Mouse (Mus musculus) hindbrain, embryonic 10.5 days (tissue): Measurements from ENCODE around the gene Cdh22. TPM values are rescaled to one million over a fixed set of nuclear protein-coding genes. Genes with fewer than 3 reads are reported as not detected.

Experiments used
- DNase-seq: peaks from one replicate; pipeline ENCODE4 v3.0.0-alpha.2; 2017; ENCODE audit warnings: low spot score
- H3K27ac ChIP-seq: fragments of 300-500 bp; sonication (generic); 2 replicates; pipeline ENCODE4 v1.5.1; 2016; ENCODE audit warnings: mild to moderate bottlenecking, moderate library complexity
- H3K27me3 ChIP-seq: fragments of 300-500 bp; sonication (generic); 2 replicates; pipeline ENCODE4 v1.6.1; 2016; ENCODE audit warnings: mild to moderate bottlenecking; ENCODE audit not compliant: poor library complexity, insufficient read depth, severe bottlenecking
- H3K36me3 ChIP-seq: fragments of 300-500 bp; sonication (generic); 2 replicates; pipeline ENCODE4 v1.6.1; 2016; ENCODE audit warnings: mild to moderate bottlenecking, moderate library complexity
- H3K4me1 ChIP-seq: fragments of 300-500 bp; sonication (generic); replicated peaks from 2 replicates; pipeline ENCODE4 v1.6.1; 2016; ENCODE audit warnings: mild to moderate bottlenecking
- H3K4me3 ChIP-seq: fragments of 300-500 bp; sonication (generic); 2 replicates; pipeline ENCODE4 v1.5.1; 2016; ENCODE audit warnings: mild to moderate bottlenecking, moderate library complexity
- H3K9me3 ChIP-seq: fragments of 300-500 bp; sonication (generic); 2 replicates; pipeline ENCODE4 v1.6.1; 2016; ENCODE audit warnings: mild to moderate bottlenecking, moderate library complexity
- WGBS: fragments of 180-500 bp; shearing (Covaris S2); methylation state at CpG from one replicate; pipeline ENCODE4 v1.1.7; 2016; 5-methylcytosine and 5-hydroxymethylcytosine counted together
- polyA plus RNA-seq: library from polyadenylated mRNA; unstranded; fragments of >200 nt; fragmentation: Nextera tagmentation; extraction: Ambion mirVana; gene quantifications from 2 replicates; pipeline ENCODE4 v1.2.1, GENCODE M21; 2016

Cdh22 gene
- polyA plus RNA-seq, 1 experiment from 2014 or later = 8.7 TPM

GRCm38 (mm10) chr2:165191483-165191882 is 43.2 kb downstream of the Cdh22 start:
- H3K4me3 ChIP-seq = no peak overlapping the region
- H3K4me1 ChIP-seq = peaks cover 31% of the 10 kb centered on the region
- H3K9me3 ChIP-seq = no peaks in the 10 kb centered on the region
- peaks cover 76% of the 10 kb centered on the region for H3K27me3 ChIP-seq
- WGBS = 68% methylated on average over 7 of the region's 7 CpGs
- H3K27ac ChIP-seq = no peak overlapping the region
- no peaks in the 10 kb centered on the region for H3K36me3 ChIP-seq
- DNase-seq = no peak

GRCm38 (mm10) chr2:165189546-165189945 is 45.1 kb downstream of the Cdh22 start:
- WGBS = 61% methylated on average over 3 of the region's 3 CpGs
- peaks cover 63% of the 10 kb centered on the region for H3K27me3 ChIP-seq

GRCm38 (mm10) chr2:165187648-165188380 is 46.8 kb downstream of the Cdh22 start:
- Histone ChIP-seq H3K27me3 (peaks cover 63% of the 10 kb centered on the region), H3K4me3 (no peak overlapping the region), H3K4me1 (peaks cover 24% of the 10 kb centered on the region), H3K9me3 (no peaks in the 10 kb centered on the region), H3K27ac (no peak overlapping the region), H3K36me3 (no peaks in the 10 kb centered on the region)
- 75% methylated on average over 9 of the region's 9 CpGs for WGBS
- no peak for DNase-seq

More at GRCm38 (mm10) chr2:165189546-165189945, 45.1 kb downstream of the Cdh22 start:
- H3K36me3 ChIP-seq = no peaks in the 10 kb centered on the region
- no peak overlapping the region for H3K27ac ChIP-seq
- no peak overlapping the region for H3K4me3 ChIP-seq
- H3K9me3 ChIP-seq = no peaks in the 10 kb centered on the region
- DNase-seq = no peak
- H3K4me1 ChIP-seq = peaks cover 13% of the 10 kb centered on the region

GRCm38 (mm10) chr2:165184015-165184633 is 50.5 kb downstream of the Cdh22 start:
- H3K27ac ChIP-seq = peak overlapping the region; percentile 51; the same call in 1 of the 2 replicates
- H3K4me1 ChIP-seq = peaks cover 30% of the 10 kb centered on the region
- WGBS = 49% methylated on average over 9 of the region's 9 CpGs
- H3K27me3 ChIP-seq = peaks cover 82% of the 10 kb centered on the region
- no peaks in the 10 kb centered on the region for H3K9me3 ChIP-seq
- H3K4me3 ChIP-seq = no peak overlapping the region
- no peaks in the 10 kb centered on the region for H3K36me3 ChIP-seq
- DNase-seq = no peak

GRCm38 (mm10) chr2:165182085-165182976 is 52.3 kb downstream of the Cdh22 start:
- H3K36me3 ChIP-seq = no peaks in the 10 kb centered on the region
- no peak overlapping the region for H3K4me3 ChIP-seq
- no peak for DNase-seq
- no peaks in the 10 kb centered on the region for H3K9me3 ChIP-seq
- 68% methylated on average over 11 of the region's 11 CpGs for WGBS
- no peak overlapping the region for H3K27ac ChIP-seq
- H3K27me3 ChIP-seq = peaks cover 84% of the 10 kb centered on the region
- peaks cover 34% of the 10 kb centered on the region for H3K4me1 ChIP-seq

GRCm38 (mm10) chr2:165179231-165179630 is 55.4 kb downstream of the Cdh22 start:
- H3K4me3 ChIP-seq = no peak overlapping the region
- DNase-seq = no peak
- H3K36me3 ChIP-seq = no peaks in the 10 kb centered on the region
- H3K27ac ChIP-seq = no peak overlapping the region
- H3K9me3 ChIP-seq = no peaks in the 10 kb centered on the region
- peaks cover 96% of the 10 kb centered on the region for H3K27me3 ChIP-seq
- peaks cover 43% of the 10 kb centered on the region for H3K4me1 ChIP-seq
- WGBS = 66% methylated on average over 10 of the region's 10 CpGs

GRCm38 (mm10) chr2:165176965-165177364 is 57.7 kb downstream of the Cdh22 start:
- Histone ChIP-seq H3K27ac (peak overlapping the region; percentile 62), H3K27me3 (peaks cover 88% of the 10 kb centered on the region)
- WGBS = 23% methylated on average over 9 of the region's 9 CpGs

GRCm38 (mm10) chr2:165166664-165167435 is 67.8 kb downstream of the Cdh22 start:
- 17% methylated on average over 18 of the region's 18 CpGs for WGBS
- no peaks in the 10 kb centered on the region for H3K36me3 ChIP-seq
- no peak overlapping the region for H3K4me3 ChIP-seq
- H3K4me1 ChIP-seq = peaks cover 47% of the 10 kb centered on the region
- no peaks in the 10 kb centered on the region for H3K9me3 ChIP-seq
- peak; percentile 43 for DNase-seq
- peak overlapping the region; percentile 56; the same call in 1 of the 2 replicates for H3K27ac ChIP-seq
- peaks cover 68% of the 10 kb centered on the region for H3K27me3 ChIP-seq

More at GRCm38 (mm10) chr2:165176965-165177364, 57.7 kb downstream of the Cdh22 start:
- Histone ChIP-seq H3K9me3 (no peaks in the 10 kb centered on the region), H3K36me3 (no peaks in the 10 kb centered on the region), H3K4me3 (no peak overlapping the region), H3K4me1 (peaks cover 30% of the 10 kb centered on the region)
- no peak for DNase-seq

GRCm38 (mm10) chr2:165162221-165162620 is 72.4 kb downstream of the Cdh22 start:
- Histone ChIP-seq H3K4me3 (0 out of 2 replicates have a peak overlapping the region, but pooled peaks have one; percentile 7), H3K4me1 (peaks cover 71% of the 10 kb centered on the region), H3K36me3 (no peaks in the 10 kb centered on the region), H3K27me3 (peaks cover 32% of the 10 kb centered on the region), H3K27ac (no peak overlapping the region), H3K9me3 (no peaks in the 10 kb centered on the region)
- 7% methylated on average over 5 of the region's 5 CpGs for WGBS
- no peak for DNase-seq

GRCm38 (mm10) chr2:165160466-165160865 is 74.2 kb downstream of the Cdh22 start:
- H3K9me3 ChIP-seq = no peaks in the 10 kb centered on the region
- peaks cover 59% of the 10 kb centered on the region for H3K4me1 ChIP-seq
- DNase-seq = peak; percentile 61
- H3K36me3 ChIP-seq = no peaks in the 10 kb centered on the region
- H3K27me3 ChIP-seq = peaks cover 18% of the 10 kb centered on the region
- H3K4me3 ChIP-seq = no peak overlapping the region
- 18% methylated on average over 5 of the region's 5 CpGs for WGBS
- H3K27ac ChIP-seq = no peak overlapping the region

GRCm38 (mm10) chr2:165159055-165159688 is 75.5 kb downstream of the Cdh22 start:
- DNase-seq = peak; percentile 76
- Histone ChIP-seq H3K36me3 (no peaks in the 10 kb centered on the region), H3K9me3 (no peaks in the 10 kb centered on the region), H3K27me3 (peaks cover 14% of the 10 kb centered on the region), H3K4me3 (no peak overlapping the region), H3K4me1 (peaks cover 54% of the 10 kb centered on the region), H3K27ac (0 out of 2 replicates have a peak overlapping the region, but pooled peaks have one; percentile 35)
- 16% methylated on average over 15 of the region's 15 CpGs for WGBS
